Mouse (Mus musculus): Measurements from ENCODE around the gene Ucn2. TPM values are rescaled to one million over a fixed set of nuclear protein-coding genes. Genes with fewer than 3 reads are reported as not detected.

Gene Ucn2
- total RNA-seq, 2 experiments from 2014 or later = 2.9 to 3.8 TPM

DNA sequence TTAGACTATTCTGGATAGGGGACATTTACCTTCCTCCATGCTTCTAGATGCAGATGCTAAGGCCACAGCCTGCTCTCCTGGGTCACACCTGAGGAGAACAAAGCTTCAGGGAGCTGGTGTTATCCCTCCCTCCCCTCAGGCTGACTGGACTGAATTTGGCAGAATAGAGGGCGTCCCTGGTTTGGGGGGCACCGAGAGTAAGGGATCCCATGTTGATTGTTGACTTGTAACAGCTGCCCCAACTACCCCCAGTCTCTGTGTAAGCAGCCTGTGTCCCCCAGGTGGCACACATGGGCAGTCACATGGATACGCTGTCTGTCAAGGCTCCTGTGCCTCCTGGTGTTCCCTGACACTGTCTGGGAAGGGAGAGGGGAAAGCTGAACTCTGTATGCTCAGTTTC lies 42.6 kb downstream of the Ucn2 start:
- peak in 1 of 2 experiments; percentile 4 for DNase-seq (ENCODE audit: low spot score in 2 of 2)

DNA sequence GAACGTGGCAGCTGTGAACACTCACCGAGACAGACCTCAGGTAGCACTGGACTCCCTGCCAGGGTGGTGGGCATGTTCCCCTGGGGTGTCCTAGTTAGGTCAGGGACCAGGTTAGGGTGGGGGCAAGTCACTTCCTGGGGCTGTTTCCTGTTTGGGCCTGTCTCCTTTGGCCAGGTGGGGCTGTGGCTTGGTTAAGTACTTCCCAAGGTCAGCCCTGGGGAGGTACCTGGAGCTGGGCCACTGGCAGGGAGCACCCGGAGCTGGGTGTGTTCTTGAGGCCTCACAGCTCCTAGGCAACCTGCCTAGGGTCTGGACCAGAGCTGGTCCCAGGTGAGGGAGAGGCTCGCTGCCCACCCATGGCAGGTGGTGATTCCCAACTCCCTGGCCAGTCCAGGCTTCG lies 43.1 kb downstream of the Ucn2 start:
- DNase-seq (ENCODE audit: low spot score in 2 of 2) = peak; percentile 6 to 10

DNA sequence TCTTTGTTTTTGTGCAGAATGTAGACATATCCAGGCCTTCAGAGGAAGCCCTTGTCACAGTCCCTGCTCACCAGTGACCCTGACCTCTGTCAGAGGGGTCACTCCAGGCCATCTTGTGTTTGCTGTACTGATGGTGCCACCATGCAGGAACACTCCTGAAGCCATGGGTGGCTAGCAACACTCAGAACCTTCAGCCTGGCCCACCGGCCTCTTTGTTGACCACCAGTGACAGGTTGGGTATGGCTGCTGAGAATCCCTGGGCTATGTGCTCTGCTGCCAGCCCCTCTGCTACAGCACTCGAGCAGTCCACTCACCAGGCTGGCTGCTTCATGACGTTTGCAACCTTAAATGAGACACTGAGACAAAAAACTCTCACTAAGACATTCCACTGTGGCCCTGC lies 44.5 kb downstream of the Ucn2 start:
- peak in 1 of 2 experiments; percentile 6 for DNase-seq (ENCODE audit: low spot score in 2 of 2)

DNA sequence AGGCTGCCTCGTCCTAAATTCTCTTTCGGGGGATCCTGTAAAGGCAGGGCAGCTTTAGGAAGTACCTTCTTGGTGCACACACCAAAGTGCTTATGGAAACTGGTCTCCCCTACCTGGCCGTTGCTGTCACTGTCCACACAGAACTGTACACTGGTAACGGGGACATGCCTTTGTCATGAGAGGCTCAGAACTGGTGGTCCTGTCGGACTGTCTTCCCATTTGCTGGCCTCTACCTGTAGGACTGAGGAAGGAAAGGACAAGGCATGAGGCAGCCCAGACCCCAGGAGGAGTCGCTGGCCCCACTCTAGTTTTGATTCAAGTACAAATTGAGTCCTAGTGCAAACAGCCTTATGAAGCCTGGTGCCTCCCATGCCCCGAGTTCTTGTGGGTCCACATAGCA lies 45.2 kb downstream of the Ucn2 start:
- DNase-seq (ENCODE audit: low spot score in 2 of 2) = peak in 1 of 2 experiments; percentile 6

DNA sequence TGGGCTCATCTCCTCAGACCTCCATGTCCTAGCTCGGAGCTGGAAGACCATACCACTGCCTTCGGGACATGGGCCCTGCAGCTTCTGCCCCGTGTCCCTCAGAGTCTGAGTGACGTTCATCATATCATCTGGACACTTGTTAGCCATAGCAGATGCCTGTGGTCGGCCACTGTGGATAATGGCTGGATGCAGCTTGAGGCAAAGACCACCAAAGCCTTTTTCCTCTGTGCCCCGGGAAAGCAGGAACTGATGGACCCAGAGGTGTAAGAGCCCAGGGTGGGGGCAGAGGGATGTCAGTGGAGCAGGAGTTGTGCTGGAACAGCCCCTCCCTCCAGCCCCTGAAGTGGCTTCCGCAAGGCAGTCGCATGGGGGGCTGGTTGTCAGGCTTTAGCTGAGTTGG lies 45.9 kb downstream of the Ucn2 start:
- DNase-seq (ENCODE audit: low spot score in 2 of 2) = peak; percentile 4 to 12

DNA sequence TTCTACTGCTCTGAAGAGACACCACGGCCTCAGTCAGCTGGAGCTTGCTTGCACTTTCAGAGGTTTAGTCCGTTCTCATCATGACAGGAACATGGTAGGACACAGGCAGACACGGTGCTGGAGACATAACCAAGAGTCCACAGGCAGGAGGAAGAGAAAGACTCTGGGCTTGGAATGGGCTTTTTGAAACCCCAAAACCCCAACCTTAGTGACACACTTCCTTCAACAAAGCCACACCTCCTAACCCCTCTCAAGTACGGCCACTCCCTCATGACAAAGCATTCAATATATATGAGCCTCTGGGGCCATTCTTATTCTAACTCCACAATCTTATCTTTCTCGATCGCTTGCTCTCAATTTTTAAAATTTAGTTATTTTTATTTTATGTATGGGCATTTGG lies 46.6 kb downstream of the Ucn2 start:
- DNase-seq (ENCODE audit: low spot score in 2 of 2) = peak in 1 of 2 experiments; percentile 12

Small RNA genes lying within 50 kb of the gene (microRNA-seq; reads per million reads assigned to microRNA genes)
- gene Mir711 = not detected

Other genes starting within 250 kb of the Ucn2 start
- gene Ip6k2, start 202.2 kb upstream of the Ucn2 start, total RNA-seq (2021) = 10 to 100 TPM; 43.7 to 44.3 TPM
- gene Nckipsd, start 177.6 kb upstream of the Ucn2 start, total RNA-seq (2021) = 1 to 10 TPM; 6.6 to 9.2 TPM
- gene Celsr3, start 159.7 kb upstream of the Ucn2 start, total RNA-seq (2021) = under 1 TPM; 0.22 to 0.31 TPM
- gene Slc26a6, start 132.7 kb upstream of the Ucn2 start, total RNA-seq (2021) = 10 to 100 TPM in 1 of 2 experiments, 1 to 10 TPM in 1; 9.8 to 11.2 TPM
- gene Tmem89, start 71.4 kb upstream of the Ucn2 start, total RNA-seq (2021) = not detected
- gene Uqcrc1, start 49.4 kb upstream of the Ucn2 start, total RNA-seq (2021) = 100 to 1,000 TPM; 612 to 624 TPM
- gene Col7a1, start 32.4 kb upstream of the Ucn2 start, total RNA-seq (2021) = 10 to 100 TPM; 16.0 to 16.4 TPM
- 10 to 100 TPM; 17.2 to 21.4 TPM for gene Pfkfb4, start 5.8 kb downstream of the Ucn2 start, total RNA-seq (2021)
- gene Shisa5, start 52.6 kb downstream of the Ucn2 start, total RNA-seq (2021) = 10 to 100 TPM; 50.6 to 54.3 TPM
- 10 to 100 TPM; 10.3 to 12.0 TPM for gene Trex1, start 73.7 kb downstream of the Ucn2 start, total RNA-seq (2021)
- 10 to 100 TPM; 10.4 to 13.5 TPM for gene Atrip, start 88.1 kb downstream of the Ucn2 start, total RNA-seq (2021)
- gene Ccdc51, start 96.5 kb downstream of the Ucn2 start, total RNA-seq (2021) = 1 to 10 TPM; 8.6 to 9.1 TPM
- 100 to 1,000 TPM; 186 to 241 TPM for gene Tma7, start 96.6 kb downstream of the Ucn2 start, total RNA-seq (2021)
- gene Plxnb1, start 109.4 kb downstream of the Ucn2 start, total RNA-seq (2021) = 1 to 10 TPM; 8.4 to 9.8 TPM
- gene Fbxw21, start 176.0 kb downstream of the Ucn2 start, total RNA-seq (2021) = not detected
- gene Fbxw13, start 210.0 kb downstream of the Ucn2 start, total RNA-seq (2021) = not detected
- gene Fbxw20, start 248.7 kb downstream of the Ucn2 start, total RNA-seq (2021) = not detected